Mouse (Mus musculus) hindbrain, embryonic 16.5 days (tissue): ENCODE data around the gene Ina. TPM values are rescaled to one million over a fixed set of nuclear protein-coding genes. Genes with fewer than 3 reads are reported as not detected.
"Not testable (repeated sequence)": the region's sequence is repeated elsewhere in the genome, so short reads cannot be mapped to it uniquely, and the experiment has no call there.

ENCODE experiments used
- ATAC-seq: fragments of 200-750 bp; cut with Nextera tagmentation; 2 replicates; pipeline ENCODE4 v1.8.0; 2017; ENCODE audit warnings: moderate TSS enrichment, moderate library complexity
- H3K27ac ChIP-seq: fragments of 300-500 bp; sonication (generic); 2 replicates; pipeline ENCODE4 v1.5.1; 2014; ENCODE audit warnings: low read depth, mild to moderate bottlenecking, control low read depth, low read length, moderate library complexity
- H3K27me3 ChIP-seq: fragments of 300-500 bp; sonication (generic); replicated peaks from 2 replicates; pipeline ENCODE4 v1.6.1; 2014; ENCODE audit warnings: low read length; ENCODE audit not compliant: control insufficient read depth, insufficient read depth
- H3K36me3 ChIP-seq: fragments of 300-500 bp; sonication (generic); 2 replicates; pipeline ENCODE4 v1.6.1; 2014; ENCODE audit warnings: mild to moderate bottlenecking, low read length, moderate library complexity, mixed read lengths; ENCODE audit not compliant: control insufficient read depth, insufficient read depth
- H3K4me1 ChIP-seq: fragments of 300-500 bp; sonication (generic); 2 replicates; pipeline ENCODE4 v1.6.1; 2014; ENCODE audit warnings: low read depth, low read length; ENCODE audit not compliant: control insufficient read depth, insufficient read depth
- H3K4me2 ChIP-seq: fragments of 300-500 bp; sonication (generic); 2 replicates; pipeline ENCODE4 v1.6.1; 2014; ENCODE audit warnings: mild to moderate bottlenecking, low read length, control low read depth, moderate library complexity
- H3K4me3 ChIP-seq: fragments of 300-500 bp; sonication (generic); 2 replicates; pipeline ENCODE4 v1.5.1; 2014; ENCODE audit warnings: mild to moderate bottlenecking, low read length, control low read depth, moderate library complexity
- H3K9ac ChIP-seq: fragments of 300-500 bp; sonication (generic); 2 replicates; pipeline ENCODE4 v1.6.1; 2014; ENCODE audit warnings: low read depth, mild to moderate bottlenecking, control low read depth, low read length, moderate library complexity
- H3K9me3 ChIP-seq: fragments of 300-500 bp; sonication (generic); 2 replicates; pipeline ENCODE4 v1.6.1; 2014; ENCODE audit warnings: mild to moderate bottlenecking, low read length, moderate library complexity; ENCODE audit not compliant: control insufficient read depth
- WGBS: fragments of 180-500 bp; shearing (Covaris S2); extraction: QIAGEN DNeasy Blood & Tissue Kit; methylation state at CpG from one replicate; pipeline ENCODE4 v1.1.7; 2014; 5-methylcytosine and 5-hydroxymethylcytosine counted together
- polyA plus RNA-seq: library from polyadenylated mRNA; unstranded; fragments of >200 nt; fragmentation: Nextera tagmentation; extraction: Ambion mirVana; gene quantifications from 2 replicates; pipeline ENCODE4 v1.2.1, GENCODE M21; 2015

The Ina gene
- polyA plus RNA-seq, 1 experiment from 2014 or later, result 413 TPM

GRCm38 (mm10) chr19:46990625-46991024, 23.9 kb upstream of the Ina start:
- H3K27me3 ChIP-seq, ATAC-seq: not testable (repeated sequence)
- WGBS, result 80% methylated on average over 8 of the region's 8 CpGs

GRCm38 (mm10) chr19:46991145-46991544, 23.4 kb upstream of the Ina start:
- no peak overlapping the region for H3K4me2 ChIP-seq
- no peaks in the 10 kb centered on the region for H3K27me3 ChIP-seq
- peak; percentile 24; the same call in 1 of the 2 replicates for ATAC-seq
- no peak overlapping the region for H3K4me3 ChIP-seq
- H3K4me1 ChIP-seq, result peaks cover 2% of the 10 kb centered on the region; the same call in 1 of the 2 replicates
- no peak overlapping the region for H3K9ac ChIP-seq
- 14% methylated on average over 5 of the region's 5 CpGs for WGBS
- no peaks in the 10 kb centered on the region for H3K9me3 ChIP-seq
- no peaks in the 10 kb centered on the region for H3K36me3 ChIP-seq
- H3K27ac ChIP-seq, result no peak overlapping the region

More at GRCm38 (mm10) chr19:46990625-46991024, 23.9 kb upstream of the Ina start:
- H3K27ac ChIP-seq, H3K9ac ChIP-seq, H3K4me3 ChIP-seq, H3K36me3 ChIP-seq, H3K4me1 ChIP-seq, H3K4me2 ChIP-seq, H3K9me3 ChIP-seq: not testable (repeated sequence)

- not testable (repeated sequence) for H3K4me1 ChIP-seq, H3K27ac ChIP-seq, H3K9ac ChIP-seq, H3K4me3 ChIP-seq, H3K27me3 ChIP-seq, H3K9me3 ChIP-seq, ATAC-seq, H3K36me3 ChIP-seq, H3K4me2 ChIP-seq
- WGBS, result 73% methylated on average over 4 of the region's 4 CpGs
Measured at GRCm38 (mm10) chr19:46992329-46992728, 22.2 kb upstream of the Ina start.

DNA sequence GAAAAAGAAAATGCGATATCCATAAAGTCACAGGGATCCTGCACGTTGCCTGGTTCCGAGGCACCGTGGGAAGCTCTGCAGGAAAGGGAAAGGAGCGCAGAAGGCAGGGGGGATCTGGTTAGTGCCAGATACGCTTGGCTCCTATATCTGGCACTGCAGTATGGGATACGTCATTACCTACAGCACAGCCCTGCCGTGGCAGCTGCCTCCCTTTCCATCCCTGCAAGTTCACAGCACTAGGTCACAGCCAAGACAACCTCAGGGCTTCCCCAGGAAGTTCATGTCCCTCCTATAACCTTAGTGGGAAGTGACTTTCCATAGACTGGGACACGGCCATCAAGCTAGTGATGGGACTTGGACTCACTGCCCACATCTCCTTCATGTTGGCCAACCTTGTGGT, 18.4 kb upstream of the Ina start:
- no peak overlapping the region for H3K4me2 ChIP-seq
- H3K27me3 ChIP-seq, result no peaks in the 10 kb centered on the region
- H3K4me1 ChIP-seq, result no peaks in the 10 kb centered on the region
- no peaks in the 10 kb centered on the region for H3K9me3 ChIP-seq
- no peak overlapping the region for H3K4me3 ChIP-seq
- ATAC-seq, result no peak
- WGBS, result 87% methylated on average over 9 of the region's 9 CpGs
- H3K9ac ChIP-seq, result no peak overlapping the region
- H3K36me3 ChIP-seq, result no peaks in the 10 kb centered on the region
- no peak overlapping the region for H3K27ac ChIP-seq

GRCm38 (mm10) chr19:46998168-46998870, 16.2 kb upstream of the Ina start:
- no peak overlapping the region for H3K4me2 ChIP-seq
- ATAC-seq, result no peak
- H3K9ac ChIP-seq, result no peak overlapping the region
- no peak overlapping the region for H3K27ac ChIP-seq
- no peaks in the 10 kb centered on the region for H3K9me3 ChIP-seq
- no peaks in the 10 kb centered on the region for H3K27me3 ChIP-seq
- 79% methylated on average over 8 of the region's 8 CpGs for WGBS
- no peaks in the 10 kb centered on the region for H3K4me1 ChIP-seq
- no peak overlapping the region for H3K4me3 ChIP-seq
- no peaks in the 10 kb centered on the region for H3K36me3 ChIP-seq

- no peak for ATAC-seq
- Histone ChIP-seq H3K4me3 (no peak overlapping the region), H3K4me1 (no peaks in the 10 kb centered on the region), H3K9ac (no peak overlapping the region), H3K27ac (no peak overlapping the region), H3K4me2 (no peak overlapping the region), H3K9me3 (no peaks in the 10 kb centered on the region), H3K27me3 (no peaks in the 10 kb centered on the region), H3K36me3 (no peaks in the 10 kb centered on the region)
- WGBS, result 87% methylated on average over 4 of the region's 4 CpGs
Measured at GRCm38 (mm10) chr19:46998953-46999352, 15.5 kb upstream of the Ina start.

DNA sequence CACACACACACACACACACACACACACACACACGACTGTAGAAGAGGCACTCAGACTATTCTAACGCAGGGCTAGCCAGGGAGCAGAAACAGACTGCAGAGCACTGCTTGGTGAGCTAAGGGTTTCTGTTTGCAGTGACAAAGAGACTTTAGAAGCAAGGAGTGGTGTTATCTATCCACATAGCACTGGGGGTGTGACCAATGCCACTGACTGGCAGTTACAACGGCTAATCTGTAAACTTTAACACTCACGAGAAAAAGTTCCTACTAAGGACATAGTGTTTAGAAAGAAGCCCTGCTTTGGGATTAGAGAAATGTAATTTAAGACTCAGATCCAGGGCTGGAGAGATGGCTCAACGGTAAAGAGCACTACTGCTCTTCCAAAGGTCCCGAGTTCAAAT, 14.7 kb upstream of the Ina start:
- H3K9me3 ChIP-seq, result no peaks in the 10 kb centered on the region
- no peaks in the 10 kb centered on the region for H3K36me3 ChIP-seq
- WGBS, result 85% methylated on average over 6 of the region's 6 CpGs
- no peak overlapping the region for H3K4me3 ChIP-seq
- H3K4me2 ChIP-seq, result no peak overlapping the region
- H3K27ac ChIP-seq, result no peak overlapping the region
- ATAC-seq, result no peak
- no peak overlapping the region for H3K9ac ChIP-seq
- H3K27me3 ChIP-seq, result no peaks in the 10 kb centered on the region
- no peaks in the 10 kb centered on the region for H3K4me1 ChIP-seq

- 83% methylated on average over 2 of the region's 3 CpGs for WGBS
- H3K4me1 ChIP-seq, H3K4me3 ChIP-seq, ATAC-seq, H3K9ac ChIP-seq, H3K36me3 ChIP-seq, H3K4me2 ChIP-seq, H3K27ac ChIP-seq, H3K9me3 ChIP-seq, H3K27me3 ChIP-seq: not testable (repeated sequence)
Measured at GRCm38 (mm10) chr19:47000357-47000756, 14.1 kb upstream of the Ina start.

DNA sequence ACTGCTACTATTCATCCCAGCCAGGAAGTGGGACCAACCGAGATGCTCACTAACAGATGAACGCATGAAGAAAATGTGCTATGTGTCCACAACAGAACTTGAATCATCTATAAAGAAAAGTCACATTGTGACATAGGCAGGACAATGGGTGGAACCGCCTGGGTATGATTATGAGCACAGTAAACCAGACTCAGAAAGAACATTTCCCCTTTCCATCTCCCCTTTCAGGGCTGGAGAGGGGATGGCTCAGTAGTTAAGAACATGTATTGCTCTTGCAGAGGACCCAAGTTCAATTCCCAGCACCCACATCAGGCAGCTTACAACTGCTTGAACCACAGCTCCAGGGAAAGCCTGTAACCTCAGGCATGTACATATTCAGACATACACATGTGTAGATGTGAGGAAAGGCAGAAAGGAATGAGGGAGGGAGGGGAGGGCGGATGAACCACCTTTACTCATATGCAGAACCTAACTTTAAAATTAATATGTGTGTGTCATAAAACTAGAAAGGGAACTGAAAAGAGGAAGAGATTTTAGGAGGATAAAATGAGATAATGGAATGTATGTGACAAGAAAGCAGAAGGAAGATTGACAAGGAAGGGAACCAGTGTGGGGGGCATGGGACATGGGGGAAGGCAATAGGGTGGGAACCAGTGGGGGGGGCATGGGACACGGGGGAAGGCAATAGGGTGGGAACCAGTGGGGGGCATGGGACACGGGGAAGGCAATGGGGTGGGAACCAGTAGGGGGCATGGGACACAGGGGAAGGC, 10.6 kb upstream of the Ina start:
- no peaks in the 10 kb centered on the region for H3K36me3 ChIP-seq
- no peaks in the 10 kb centered on the region for H3K27me3 ChIP-seq
- no peak overlapping the region for H3K4me3 ChIP-seq
- no peak overlapping the region for H3K4me2 ChIP-seq
- 81% methylated on average over 6 of the region's 6 CpGs for WGBS
- no peak overlapping the region for H3K9ac ChIP-seq
- no peaks in the 10 kb centered on the region for H3K4me1 ChIP-seq
- ATAC-seq, result no peak
- no peak overlapping the region for H3K27ac ChIP-seq
- H3K9me3 ChIP-seq, result no peaks in the 10 kb centered on the region
